ENCODE assay signal across 19 mouse cellular contexts in the genomic region with DNA sequence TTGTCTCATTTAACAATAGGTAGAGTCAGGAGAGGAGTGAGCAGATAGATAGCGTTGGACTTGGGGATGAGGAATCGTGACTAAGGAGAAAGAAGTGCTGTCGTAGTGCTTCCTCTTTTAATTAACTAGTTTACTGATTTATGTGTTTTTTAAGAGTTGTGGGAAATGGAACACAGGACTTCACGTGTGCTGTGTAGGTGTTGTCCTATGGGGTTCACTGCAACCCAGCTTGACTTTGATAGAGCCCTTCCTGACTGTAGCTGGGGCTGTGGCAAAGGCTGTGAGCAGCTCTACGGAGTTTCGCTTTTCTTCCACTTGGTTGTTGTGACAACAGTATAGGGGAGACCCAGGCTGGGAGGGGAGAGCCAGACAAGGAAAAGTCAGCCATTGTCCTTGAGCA.
"Had no signal": no experiment of that assay in that cellular context is flagged by ENCODE, and none has a peak within 500 bp of the region (broad histone marks: within the 10 kb centered on the region; RNA-seq: fewer than 3 reads in every experiment).

No protein-coding gene starts in this region.

- ATAC-seq: midbrain, embryonic 16.5 days had no signal

- H3K27me3 ChIP-seq: midbrain, embryonic 12.5 days; neural tube, embryonic 13.5 days; neural tube, embryonic 15.5 days; stomach, embryonic 15.5 days had no signal

- H3K27ac ChIP-seq: midbrain, embryonic 10.5 days; midbrain, embryonic 12.5 days; neural tube, embryonic 13.5 days; neural tube, embryonic 15.5 days; stomach, embryonic 15.5 days; stomach, postnatal 0 days had no signal

- H3K4me1 ChIP-seq: midbrain, embryonic 10.5 days; midbrain, embryonic 12.5 days; neural tube, embryonic 13.5 days; neural tube, embryonic 15.5 days; stomach, embryonic 15.5 days had no signal

- DNase-seq: lung, adult 18-20 months; lung, embryonic 14.5 days; lung, postnatal 10 days; lung, postnatal 4 days; midbrain, embryonic 14.5 days; retina, postnatal 1 day; right cerebral cortex, adult 18-20 months; right cerebral cortex, postnatal 25 days; thymus, adult 18-20 months; thymus, postnatal 14 days; thymus, postnatal 36 days had no signal

- H3K9ac ChIP-seq: lung, embryonic 14.5 days; midbrain, embryonic 12.5 days; neural tube, embryonic 13.5 days; neural tube, embryonic 15.5 days; stomach, embryonic 15.5 days had no signal

- H3K4me3 ChIP-seq: midbrain, embryonic 10.5 days; midbrain, embryonic 12.5 days; myocyte; neural tube, embryonic 13.5 days; neural tube, embryonic 15.5 days; stomach, embryonic 15.5 days had no signal
